Mouse (Mus musculus) neutrophil, adult 59 days (primary cell): Measurements from ENCODE around the gene Tst. TPM values are rescaled to one million over a fixed set of nuclear protein-coding genes. Genes with fewer than 3 reads are reported as not detected.

Experiments
- total RNA-seq, 2 experiments: library from RNA; stranded (reverse); gene quantifications; 1 replicate in 1 of 2; 2 replicates in 1 of 2; pipeline ENCODE4 v1.2.4; 2023

Tst gene
- 10 to 100 TPM; 21.0 to 24.3 TPM for total RNA-seq

DNA sequence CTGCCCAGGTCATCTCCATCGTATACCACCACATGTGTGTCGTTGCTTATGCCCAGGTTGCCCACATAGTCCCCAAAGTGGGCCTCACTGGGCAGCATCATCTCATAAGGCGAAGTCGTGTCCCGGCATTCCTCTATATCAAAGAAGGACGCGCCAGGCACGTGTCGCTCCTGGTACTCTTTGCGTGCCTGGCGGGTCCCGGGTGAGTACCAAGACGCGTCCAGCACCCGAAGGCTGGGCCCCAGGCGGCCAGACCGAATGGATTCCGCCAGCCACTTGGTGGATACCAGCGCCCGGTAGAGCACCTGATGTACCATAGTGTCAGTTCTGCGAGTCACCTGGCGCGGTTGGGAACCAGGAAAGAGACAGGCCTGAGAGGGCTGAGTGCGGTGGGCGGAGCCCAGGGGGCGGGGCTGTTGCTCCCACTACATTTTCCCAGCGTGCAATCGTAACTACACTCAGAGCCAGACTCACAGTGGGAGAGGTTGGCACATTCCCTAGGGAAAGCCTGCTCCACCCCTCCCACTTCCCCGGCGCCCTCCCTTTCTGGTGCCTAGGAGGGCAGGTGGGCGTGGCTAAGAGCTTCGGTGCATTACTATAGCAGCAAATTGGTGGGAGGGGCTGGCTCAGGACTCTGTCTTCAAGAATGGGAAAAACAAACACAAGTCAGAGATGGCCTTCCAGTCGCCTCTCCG, at the start of gene Tst:
Gene Tst, minus strand, starts transcription at position 391 of the 695 bp plus-strand sequence.

DNA sequence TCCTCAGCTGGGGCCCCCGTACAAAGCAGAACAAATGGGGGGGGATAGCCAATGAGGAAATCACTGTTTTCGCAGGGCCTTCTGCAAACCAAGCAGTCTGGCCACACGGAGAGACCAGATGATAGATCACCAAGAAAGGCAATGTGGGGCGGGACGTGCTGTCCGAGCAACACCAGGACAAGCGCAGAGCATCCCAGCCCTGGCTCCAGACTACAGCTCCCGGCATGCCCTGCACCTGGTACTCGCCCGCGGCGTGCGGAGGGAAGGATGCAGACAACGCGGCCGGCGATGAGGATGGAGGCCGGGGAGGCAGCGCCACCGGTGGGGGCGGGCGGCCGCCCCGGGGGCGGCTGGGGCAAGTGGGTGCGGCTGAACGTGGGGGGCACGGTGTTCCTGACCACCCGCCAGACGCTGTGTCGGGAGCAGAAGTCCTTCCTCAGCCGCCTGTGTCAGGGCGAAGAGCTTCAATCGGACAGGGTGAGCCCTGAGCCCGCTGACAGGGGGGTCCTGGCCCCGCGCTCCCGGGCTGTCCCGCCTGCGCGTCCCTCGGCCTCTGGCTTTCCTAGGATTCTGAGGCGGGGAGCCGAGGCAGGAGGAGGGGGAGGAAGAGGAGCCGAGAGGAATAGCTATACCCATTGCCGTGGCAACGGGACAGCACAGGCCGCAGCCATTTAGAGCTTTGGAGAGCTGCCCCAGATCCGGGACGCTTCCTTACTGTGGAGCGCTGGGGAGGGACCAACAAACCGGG, 22.9 kb upstream of the Tst start, which contains the start of gene Kctd17:
Gene Kctd17, plus strand, starts transcription at position 174 of the 748 bp plus-strand sequence.

DNA sequence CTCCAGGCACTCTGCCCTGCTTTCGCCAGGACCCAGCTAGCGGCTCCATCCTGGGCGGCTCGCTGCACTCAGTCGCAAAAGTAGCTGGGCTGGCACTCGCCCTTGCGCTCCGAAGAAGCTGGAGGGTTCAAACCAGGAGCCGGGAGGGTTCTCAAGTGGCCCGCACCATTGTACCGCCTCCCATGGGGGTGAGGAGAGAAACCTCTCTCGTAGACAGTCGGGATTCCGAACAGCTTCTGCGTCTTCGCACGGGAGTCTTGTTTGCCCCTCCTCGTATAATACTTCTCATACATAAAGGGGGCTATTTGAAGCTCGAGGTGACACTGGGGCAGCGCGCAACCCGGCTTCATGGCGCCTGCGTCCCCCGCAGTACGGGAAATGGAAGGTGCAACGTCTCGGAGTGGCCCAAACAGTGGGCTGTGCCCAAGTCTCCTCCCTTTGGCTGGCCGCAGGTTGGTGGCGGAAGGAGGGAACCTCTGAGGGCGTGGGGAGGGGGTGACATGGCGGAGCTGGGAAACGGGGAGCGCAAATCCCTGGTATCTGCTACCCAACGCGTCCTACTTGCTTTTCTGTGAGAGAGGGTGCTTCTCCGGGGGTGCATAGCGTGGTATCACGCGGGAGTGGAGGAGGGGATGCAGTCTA, 707 bp upstream of the Tst start, which contains the start of gene Mpst:
Gene Mpst, plus strand, starts transcription at position 124 of the 642 bp plus-strand sequence.

DNA sequence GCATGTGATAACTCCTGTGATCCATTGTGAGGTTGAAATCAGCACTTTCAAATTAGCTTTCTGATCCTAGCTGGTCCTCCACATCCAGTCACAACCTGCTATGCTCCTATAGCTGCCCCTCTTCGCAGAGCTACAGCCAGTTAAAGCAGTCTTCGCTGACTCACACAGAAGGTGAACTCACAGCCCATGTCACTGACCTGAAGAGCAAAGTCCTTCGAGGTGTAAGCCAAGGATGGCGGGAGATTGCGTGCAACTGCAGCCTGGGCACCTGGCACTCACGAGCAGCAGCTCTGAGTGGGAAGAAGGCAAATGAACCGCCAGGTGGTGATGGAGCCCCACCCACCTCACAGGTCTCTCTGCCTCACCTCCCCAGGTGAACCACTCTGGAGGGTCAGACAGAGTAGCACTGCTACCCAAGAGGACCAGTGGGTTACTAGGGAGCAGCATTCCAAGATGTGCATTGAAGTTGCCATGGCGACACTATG, 10.2 kb downstream of the Tst start, which contains the start of gene Tex33:
Gene Tex33, minus strand, starts transcription at position 435 of the 485 bp plus-strand sequence.

Other genes with a start within 250 kb of the Tst start
- gene Ift27, start 231.8 kb downstream of the Tst start, total RNA-seq: 1 to 10 TPM; 8.4 to 8.9 TPM
- gene Pvalb, start 199.5 kb downstream of the Tst start, total RNA-seq: 1 to 10 TPM in 1 of 2 experiments, not detected in 1; 1.0 TPM
- gene Ncf4, start 161.1 kb downstream of the Tst start, total RNA-seq: 100 to 1,000 TPM; 692 to 740 TPM
- 10 to 100 TPM; 22.7 to 27.4 TPM for gene Csf2rb2, start 100.2 kb downstream of the Tst start, total RNA-seq
- 100 to 1,000 TPM; 200 to 241 TPM for gene Csf2rb, start 80.2 kb downstream of the Tst start, total RNA-seq
- under 1 TPM in 1 of 2 experiments, not detected in 1; 0.62 TPM for gene Tex33, start 10.0 kb downstream of the Tst start, total RNA-seq
- gene Mpst, start 509 bp upstream of the Tst start, total RNA-seq: 10 to 100 TPM; 31.1 to 35.0 TPM
- 10 to 100 TPM in 1 of 2 experiments, 1 to 10 TPM in 1; 9.1 to 11.2 TPM for gene Kctd17, start 22.7 kb upstream of the Tst start, total RNA-seq
- not detected for gene Tmprss6, start 62.7 kb upstream of the Tst start, total RNA-seq
- gene Il2rb, start 89.4 kb upstream of the Tst start, total RNA-seq: under 1 TPM; 0.49 to 0.89 TPM
- under 1 TPM; 0.82 to 0.95 TPM for gene C1qtnf6, start 125.5 kb upstream of the Tst start, total RNA-seq
- gene Sstr3, start 138.8 kb upstream of the Tst start, total RNA-seq: not detected
- gene Rac2, start 166.9 kb upstream of the Tst start, total RNA-seq: 1,000 to 10,000 TPM; 1,469 to 1,484 TPM
- 100 to 1,000 TPM; 171 to 199 TPM for gene Cyth4, start 191.1 kb upstream of the Tst start, total RNA-seq